Mouse (Mus musculus): ENCODE data around the gene Olfr203. TPM values are rescaled to one million over a fixed set of nuclear protein-coding genes. Genes with fewer than 3 reads are reported as not detected.
"Not testable (repeated sequence)": the region's sequence is repeated elsewhere in the genome, so short reads cannot be mapped to it uniquely, and the experiment has no call there.

The Olfr203 gene
- polyA plus RNA-seq, 1 experiment from 2014 or later, result not detected

GRCm38 (mm10) chr16:59323262-59323661, 24.6 kb downstream of the Olfr203 start:
- not testable (repeated sequence) for H3K27ac ChIP-seq (ENCODE audit: low read depth); H3K4me1 ChIP-seq (replicated peaks; ENCODE audit: control insufficient read depth, insufficient read depth, low read length); H3K9me3 ChIP-seq (ENCODE audit: control insufficient read depth, low read length); H3K4me3 ChIP-seq (ENCODE audit: low read depth, low read length); H3K9ac ChIP-seq (ENCODE audit: low read length); DNase-seq (ENCODE audit: low spot score); H3K36me3 ChIP-seq (ENCODE audit: control insufficient read depth, insufficient read depth, low read length); ATAC-seq (replicated peaks; ENCODE audit: low FRiP score, low TSS enrichment, low read depth); H3K4me2 ChIP-seq (ENCODE audit: low read length); H3K27me3 ChIP-seq (replicated peaks; ENCODE audit: control insufficient read depth, insufficient read depth, low read length)
- 67% methylated on average over 1 of the region's 1 CpGs for WGBS

- no peaks in the 10 kb centered on the region for H3K36me3 ChIP-seq (ENCODE audit: control insufficient read depth, insufficient read depth, low read length)
- no peak within 1 kb of the TSS for H3K9ac ChIP-seq (ENCODE audit: low read length)
- no peaks in the 10 kb centered on the region for H3K27me3 ChIP-seq (replicated peaks; ENCODE audit: control insufficient read depth, insufficient read depth, low read length)
- H3K27ac ChIP-seq (ENCODE audit: low read depth), result no peak within 1 kb of the TSS
- no peak for DNase-seq (ENCODE audit: low spot score)
- no peak within 1 kb of the TSS for H3K4me2 ChIP-seq (ENCODE audit: low read length)
- ATAC-seq (replicated peaks; ENCODE audit: low FRiP score, low TSS enrichment, low read depth), result no peak
- H3K4me1 ChIP-seq (replicated peaks; ENCODE audit: control insufficient read depth, insufficient read depth, low read length), result no peaks in the 10 kb centered on the region
- H3K4me3 ChIP-seq (ENCODE audit: low read depth, low read length), result no peak within 1 kb of the TSS
- H3K9me3 ChIP-seq (ENCODE audit: control insufficient read depth, low read length), result no peaks in the 10 kb centered on the region
Observed at GRCm38 (mm10) chr16:59331038-59331437, 32.4 kb downstream of the Olfr203 start, which contains the start of gene Olfr205. Olfr205 (minus strand) TSS chr16:59331138.

GRCm38 (mm10) chr16:59349146-59349545, 50.5 kb downstream of the Olfr203 start, which contains the start of gene Olfr206:
Olfr206 (minus strand) TSS chr16:59349246.
- no peak for ATAC-seq (replicated peaks; ENCODE audit: low FRiP score, low TSS enrichment, low read depth)
- Histone ChIP-seq H3K9me3 (ENCODE audit: control insufficient read depth, low read length) (no peaks in the 10 kb centered on the region), H3K4me2 (ENCODE audit: low read length) (no peak within 1 kb of the TSS), H3K27me3 (replicated peaks; ENCODE audit: control insufficient read depth, insufficient read depth, low read length) (no peaks in the 10 kb centered on the region), H3K4me1 (replicated peaks; ENCODE audit: control insufficient read depth, insufficient read depth, low read length) (no peaks in the 10 kb centered on the region), H3K27ac (ENCODE audit: low read depth) (no peak within 1 kb of the TSS), H3K9ac (ENCODE audit: low read length) (no peak within 1 kb of the TSS), H3K4me3 (ENCODE audit: low read depth, low read length) (no peak within 1 kb of the TSS), H3K36me3 (ENCODE audit: control insufficient read depth, insufficient read depth, low read length) (no peaks in the 10 kb centered on the region)
- no peak for DNase-seq (ENCODE audit: low spot score)
- WGBS, result 79% methylated on average over 1 of the region's 1 CpGs

Other genes with a start within 250 kb of the Olfr203 start
- gene Olfr190, start 220.9 kb upstream of the Olfr203 start, polyA plus RNA-seq (2014; fragmentation: Nextera tagmentation; extraction: Ambion mirVana), result not detected in 2 replicates
- not detected in 2 replicates for gene Olfr191, start 209.1 kb upstream of the Olfr203 start, polyA plus RNA-seq (2014; fragmentation: Nextera tagmentation; extraction: Ambion mirVana)
- gene Olfr193, start 187.0 kb upstream of the Olfr203 start, polyA plus RNA-seq (2014; fragmentation: Nextera tagmentation; extraction: Ambion mirVana), result not detected in 2 replicates
- gene Olfr194, start 177.8 kb upstream of the Olfr203 start, polyA plus RNA-seq (2014; fragmentation: Nextera tagmentation; extraction: Ambion mirVana), result not detected in 2 replicates
- not detected in 2 replicates for gene Olfr195, start 151.8 kb upstream of the Olfr203 start, polyA plus RNA-seq (2014; fragmentation: Nextera tagmentation; extraction: Ambion mirVana)
- not detected in 2 replicates for gene Olfr196, start 128.4 kb upstream of the Olfr203 start, polyA plus RNA-seq (2014; fragmentation: Nextera tagmentation; extraction: Ambion mirVana)
- not detected in 2 replicates for gene Olfr198, start 95.3 kb upstream of the Olfr203 start, polyA plus RNA-seq (2014; fragmentation: Nextera tagmentation; extraction: Ambion mirVana)
- gene Olfr199, start 79.1 kb upstream of the Olfr203 start, polyA plus RNA-seq (2014; fragmentation: Nextera tagmentation; extraction: Ambion mirVana), result not detected in 2 replicates
- not detected in 2 replicates for gene Olfr201, start 26.2 kb upstream of the Olfr203 start, polyA plus RNA-seq (2014; fragmentation: Nextera tagmentation; extraction: Ambion mirVana)
- gene Olfr202, start 12.1 kb upstream of the Olfr203 start, polyA plus RNA-seq (2014; fragmentation: Nextera tagmentation; extraction: Ambion mirVana), result not detected in 2 replicates
- gene Olfr204, start 19.4 kb downstream of the Olfr203 start, polyA plus RNA-seq (2014; fragmentation: Nextera tagmentation; extraction: Ambion mirVana), result not detected in 2 replicates
- gene Olfr205, start 32.3 kb downstream of the Olfr203 start, polyA plus RNA-seq (2014; fragmentation: Nextera tagmentation; extraction: Ambion mirVana), result not detected in 2 replicates
- gene Olfr206, start 50.4 kb downstream of the Olfr203 start, polyA plus RNA-seq (2014; fragmentation: Nextera tagmentation; extraction: Ambion mirVana), result not detected in 2 replicates
- not detected in 2 replicates for gene Olfr209, start 65.1 kb downstream of the Olfr203 start, polyA plus RNA-seq (2014; fragmentation: Nextera tagmentation; extraction: Ambion mirVana)
- gene Gabrr3, start 108.5 kb downstream of the Olfr203 start, polyA plus RNA-seq (2014; fragmentation: Nextera tagmentation; extraction: Ambion mirVana), result 0.16 TPM in 1 of 2 replicates, not detected in the other
- gene Riox2, start 172.9 kb downstream of the Olfr203 start, polyA plus RNA-seq (2014; fragmentation: Nextera tagmentation; extraction: Ambion mirVana), result 32.9 and 38.3 TPM in 2 replicates